Mouse (Mus musculus) hindbrain, embryonic 14.5 days (tissue): Measurements from ENCODE around the gene Pla2g4f. TPM values are rescaled to one million over a fixed set of nuclear protein-coding genes. Genes with fewer than 3 reads are reported as not detected.

Source experiments
- ATAC-seq: fragments of 200-750 bp; cut with Nextera tagmentation; 2 replicates; pipeline ENCODE4 v1.8.0; 2017; ENCODE audit warnings: moderate number of reproducible peaks, mild to moderate bottlenecking, moderate TSS enrichment, moderate library complexity; ENCODE audit not compliant: low FRiP score
- DNase-seq: peaks from one replicate; pipeline ENCODE4 v3.0.0-alpha.2; 2015; ENCODE audit warnings: low spot score
- H3K27ac ChIP-seq: fragments of 300-500 bp; sonication (generic); 2 replicates; pipeline ENCODE4 v1.5.1; 2014; ENCODE audit warnings: mild to moderate bottlenecking, moderate library complexity
- H3K27me3 ChIP-seq: fragments of 300-500 bp; sonication (generic); 2 replicates; pipeline ENCODE4 v1.6.1; 2014; ENCODE audit warnings: mild to moderate bottlenecking, low read length, mixed read lengths; ENCODE audit not compliant: control insufficient read depth, insufficient read depth
- H3K36me3 ChIP-seq: fragments of 300-500 bp; sonication (generic); replicated peaks from 2 replicates; pipeline ENCODE4 v1.6.1; 2014; ENCODE audit not compliant: control insufficient read depth, insufficient read depth
- H3K4me1 ChIP-seq: fragments of 300-500 bp; sonication (generic); replicated peaks from 2 replicates; pipeline ENCODE4 v1.6.1; 2014; ENCODE audit warnings: antibody characterized with exemption, low read length, mixed read lengths; ENCODE audit not compliant: control insufficient read depth, insufficient read depth
- H3K4me2 ChIP-seq: fragments of 300-500 bp; sonication (generic); replicated peaks from 2 replicates; pipeline ENCODE4 v1.6.1; 2014; ENCODE audit warnings: mild to moderate bottlenecking, moderate library complexity
- H3K4me3 ChIP-seq: fragments of 300-500 bp; sonication (generic); replicated peaks from 2 replicates; pipeline ENCODE4 v1.5.1; 2014; ENCODE audit warnings: mild to moderate bottlenecking, low read length
- H3K9ac ChIP-seq: fragments of 300-500 bp; sonication (generic); 2 replicates; pipeline ENCODE4 v1.6.1; 2014
- H3K9me3 ChIP-seq: fragments of 300-500 bp; sonication (generic); 2 replicates; pipeline ENCODE4 v1.6.1; 2016; ENCODE audit warnings: low read length; ENCODE audit not compliant: control insufficient read depth
- WGBS: fragments of 180-500 bp; shearing (Covaris S2); extraction: QIAGEN DNeasy Blood & Tissue Kit; methylation state at CpG from one replicate; pipeline ENCODE4 v1.1.7; 2014; 5-methylcytosine and 5-hydroxymethylcytosine counted together
- polyA plus RNA-seq: library from polyadenylated mRNA; unstranded; fragments of >200 nt; fragmentation: Nextera tagmentation; extraction: Ambion mirVana; gene quantifications from 2 replicates; pipeline ENCODE4 v1.2.1, GENCODE M21; 2014

Gene Pla2g4f
- polyA plus RNA-seq: not detected in 2 replicates

DNA sequence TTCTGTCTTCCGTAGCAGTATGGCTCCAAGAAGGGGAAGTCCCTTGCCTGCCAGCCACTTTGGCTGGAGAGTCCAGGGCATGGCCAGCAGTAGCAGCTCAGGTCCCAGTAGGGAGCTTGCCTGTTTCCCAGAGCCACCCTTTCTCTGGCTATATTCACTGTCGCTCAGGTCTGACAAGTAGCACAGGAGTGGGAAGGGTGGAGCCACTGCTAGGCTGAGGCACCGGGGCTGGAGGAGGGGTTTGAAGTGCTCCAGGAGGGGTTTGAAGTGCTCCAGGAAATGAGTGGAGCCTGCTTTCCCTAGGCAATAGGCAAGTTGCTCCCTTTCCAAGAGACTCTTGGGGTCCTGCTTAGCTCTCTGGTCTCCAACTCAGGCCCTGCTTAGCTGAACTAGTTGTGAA is at the start of gene Pla2g4f:
Gene Pla2g4f, minus strand, starts transcription at position 190 of the 400 bp plus-strand sequence.
- ATAC-seq (no peak), DNase-seq (no peak)
- H3K9me3 ChIP-seq: no peaks in the 10 kb centered on the region
- no peak within 1 kb of the TSS for H3K4me2 ChIP-seq
- no peaks in the 10 kb centered on the region for H3K27me3 ChIP-seq
- no peaks in the 10 kb centered on the region for H3K4me1 ChIP-seq
- H3K36me3 ChIP-seq: peaks cover 38% of the 10 kb centered on the region
- H3K27ac ChIP-seq: no peak within 1 kb of the TSS
- 75% methylated on average over 3 of the region's 3 CpGs for WGBS
- no peak within 1 kb of the TSS for H3K9ac ChIP-seq
- no peak within 1 kb of the TSS for H3K4me3 ChIP-seq

DNA sequence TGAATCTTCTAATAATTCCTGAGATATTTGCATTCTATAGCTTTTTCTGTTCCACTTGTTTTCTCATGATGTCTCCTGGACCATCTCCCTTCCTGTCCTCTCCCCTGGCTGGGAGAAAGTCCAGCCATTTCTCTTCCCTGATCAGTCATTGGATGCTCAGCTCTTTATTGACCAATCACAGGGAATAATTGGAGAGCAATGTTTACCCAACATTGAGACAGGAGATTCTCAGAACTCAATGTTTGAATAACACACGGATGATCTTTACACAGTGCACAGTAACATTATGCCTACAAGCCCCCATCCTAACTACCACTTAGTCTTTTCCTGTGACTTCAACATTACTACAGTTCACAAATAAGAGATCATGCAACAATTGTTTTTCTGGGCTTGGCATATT is 46.5 kb upstream of the Pla2g4f start:
- H3K4me3 ChIP-seq: no peak overlapping the region
- no peak overlapping the region for H3K9ac ChIP-seq
- H3K27ac ChIP-seq: no peak overlapping the region
- no peak for DNase-seq
- no peaks in the 10 kb centered on the region for H3K4me1 ChIP-seq
- 91% methylated on average over 1 of the region's 1 CpGs for WGBS
- no peak overlapping the region for H3K4me2 ChIP-seq
- no peak for ATAC-seq
- peaks cover 65% of the 10 kb centered on the region for H3K36me3 ChIP-seq
- no peaks in the 10 kb centered on the region for H3K9me3 ChIP-seq
- no peaks in the 10 kb centered on the region for H3K27me3 ChIP-seq

DNA sequence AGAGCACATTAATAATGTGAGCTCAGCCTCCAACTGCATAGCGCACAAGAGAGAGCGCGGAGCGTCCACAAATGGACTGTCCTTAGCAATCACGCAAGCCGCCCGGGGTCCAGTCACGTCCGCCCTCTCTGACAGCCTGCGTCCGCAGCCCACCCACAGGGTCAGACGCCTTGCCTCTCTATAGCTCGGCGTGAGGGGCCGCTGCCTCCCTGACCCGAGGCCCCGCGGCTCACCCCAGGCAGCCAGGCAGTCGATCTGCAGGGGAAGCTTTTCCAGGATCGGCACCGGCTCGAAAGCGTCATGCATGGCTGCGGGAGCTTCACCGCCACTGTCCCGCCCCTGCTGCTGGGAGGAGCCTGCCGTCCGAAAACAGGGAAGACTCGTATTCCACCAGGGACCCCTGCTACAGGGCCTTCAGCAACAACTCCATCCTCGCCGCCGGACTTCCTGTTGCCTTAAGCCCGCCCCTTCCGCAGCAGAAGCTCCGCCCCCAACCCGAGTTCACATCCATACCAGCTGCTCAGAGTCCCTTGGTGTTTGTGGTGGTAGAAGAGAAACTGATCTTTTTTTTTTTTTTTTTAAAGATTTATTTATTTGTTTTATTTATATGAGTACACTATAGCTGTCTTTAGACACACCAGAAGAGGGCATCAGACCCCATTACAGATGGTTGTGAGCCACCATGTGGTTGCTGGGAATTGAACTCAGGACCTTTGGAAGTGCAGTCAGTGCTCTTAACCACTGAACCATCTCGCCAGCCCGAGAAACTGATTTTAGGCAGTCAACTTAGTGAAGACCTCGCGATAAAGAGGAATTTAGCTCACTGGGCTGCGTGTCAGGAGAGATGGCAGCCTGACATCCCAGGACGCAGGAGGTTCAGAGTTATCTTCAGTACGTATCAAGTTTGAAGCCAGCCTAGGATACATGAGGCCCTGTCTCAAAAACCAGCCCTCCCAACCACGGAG is 39.0 kb upstream of the Pla2g4f start, which contains the start of gene Vps39:
Gene Vps39, minus strand, starts transcription at position 456 of the 965 bp plus-strand sequence.
- Histone ChIP-seq H3K27ac (peak within 1 kb of the TSS; percentile 65; the same call in 1 of the 2 replicates), H3K4me1 (peaks cover 14% of the 10 kb centered on the region), H3K27me3 (no peaks in the 10 kb centered on the region), H3K4me3 (peak within 1 kb of the TSS; percentile 89), H3K9me3 (no peaks in the 10 kb centered on the region), H3K9ac (peak within 1 kb of the TSS; percentile 91), H3K36me3 (peaks cover 49% of the 10 kb centered on the region), H3K4me2 (peak within 1 kb of the TSS; percentile 65)
- 11% methylated on average over 44 of the region's 44 CpGs for WGBS
- DNase-seq (peak; percentile 85), ATAC-seq (peak; percentile 94)

DNA sequence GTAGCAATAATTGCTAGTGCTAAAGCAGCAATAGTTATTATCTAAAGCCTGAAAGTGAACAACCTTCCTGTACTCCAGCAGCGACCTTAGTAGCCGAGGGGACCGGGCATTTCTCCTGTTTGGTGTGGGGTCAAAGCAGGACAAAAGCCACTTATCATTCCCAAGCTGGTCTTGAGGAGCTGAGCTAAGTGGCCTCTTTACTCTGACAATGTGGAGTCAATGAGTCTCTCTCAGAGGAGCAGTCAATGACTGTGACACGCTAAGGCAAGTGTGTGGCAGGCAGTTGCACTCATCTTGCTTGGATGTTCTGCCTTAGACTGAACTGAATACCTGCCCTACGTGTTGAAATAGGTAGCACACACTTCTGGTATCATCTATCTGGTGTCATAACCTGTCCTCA is 37.4 kb upstream of the Pla2g4f start:
- no peak overlapping the region for H3K27ac ChIP-seq
- H3K9me3 ChIP-seq: no peaks in the 10 kb centered on the region
- H3K4me3 ChIP-seq: no peak overlapping the region
- ATAC-seq: no peak
- WGBS: 86% methylated on average over 5 of the region's 5 CpGs
- DNase-seq: no peak
- H3K9ac ChIP-seq: no peak overlapping the region
- H3K36me3 ChIP-seq: peaks cover 57% of the 10 kb centered on the region
- H3K27me3 ChIP-seq: no peaks in the 10 kb centered on the region
- peaks cover 14% of the 10 kb centered on the region for H3K4me1 ChIP-seq
- 0 out of 2 replicates have a peak overlapping the region, but pooled peaks have one; percentile 65 for H3K4me2 ChIP-seq

DNA sequence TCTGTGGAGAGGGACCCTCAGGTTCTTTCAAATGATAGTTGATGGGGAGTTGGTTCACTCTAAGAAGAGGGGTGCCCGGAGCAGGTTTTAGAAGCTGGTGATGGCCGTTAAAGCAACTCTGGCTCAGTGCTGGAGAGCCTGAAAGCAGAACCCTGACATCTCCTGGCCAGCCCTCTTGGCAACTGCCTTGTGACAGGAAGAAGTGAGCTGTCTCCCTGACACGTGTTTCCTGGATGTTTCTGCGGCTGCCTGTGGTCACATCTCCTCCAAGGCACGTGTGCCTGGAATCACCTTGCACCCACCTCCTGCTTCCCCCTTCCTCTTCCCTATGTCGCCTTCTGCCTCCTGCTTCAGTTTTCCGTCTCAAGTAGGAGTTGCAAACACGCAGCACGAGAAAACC is 34.2 kb upstream of the Pla2g4f start:
- no peak for DNase-seq
- Histone ChIP-seq H3K9ac (no peak overlapping the region), H3K27me3 (no peaks in the 10 kb centered on the region), H3K4me1 (peaks cover 14% of the 10 kb centered on the region), H3K36me3 (peaks cover 62% of the 10 kb centered on the region), H3K9me3 (no peaks in the 10 kb centered on the region), H3K4me3 (no peak overlapping the region), H3K27ac (no peak overlapping the region), H3K4me2 (no peak overlapping the region)
- WGBS: 87% methylated on average over 9 of the region's 9 CpGs
- ATAC-seq: no peak

DNA sequence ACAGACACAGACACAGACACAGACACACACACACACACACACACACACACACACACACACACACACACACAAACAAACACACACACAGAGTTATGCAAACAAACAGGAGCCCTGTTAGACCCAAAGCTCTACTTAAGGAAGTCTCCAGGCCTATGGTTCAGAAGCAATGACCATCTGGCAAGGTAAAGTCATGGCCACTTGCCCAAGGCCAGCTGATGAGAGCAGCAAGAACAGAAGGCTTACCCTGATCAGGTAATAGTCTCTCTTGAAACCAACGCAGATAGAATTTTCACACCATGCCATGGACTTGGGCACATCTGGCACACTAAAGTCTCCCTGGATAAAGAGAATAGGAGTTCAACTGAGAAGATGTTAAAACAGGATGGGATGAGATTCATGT is 27.8 kb upstream of the Pla2g4f start:
- Histone ChIP-seq H3K4me3 (no peak overlapping the region), H3K9me3 (no peaks in the 10 kb centered on the region), H3K4me1 (no peaks in the 10 kb centered on the region), H3K9ac (no peak overlapping the region), H3K4me2 (no peak overlapping the region), H3K27me3 (no peaks in the 10 kb centered on the region), H3K27ac (no peak overlapping the region), H3K36me3 (peaks cover 99% of the 10 kb centered on the region)
- 92% methylated on average over 1 of the region's 1 CpGs for WGBS
- DNase-seq (no peak), ATAC-seq (no peak)

DNA sequence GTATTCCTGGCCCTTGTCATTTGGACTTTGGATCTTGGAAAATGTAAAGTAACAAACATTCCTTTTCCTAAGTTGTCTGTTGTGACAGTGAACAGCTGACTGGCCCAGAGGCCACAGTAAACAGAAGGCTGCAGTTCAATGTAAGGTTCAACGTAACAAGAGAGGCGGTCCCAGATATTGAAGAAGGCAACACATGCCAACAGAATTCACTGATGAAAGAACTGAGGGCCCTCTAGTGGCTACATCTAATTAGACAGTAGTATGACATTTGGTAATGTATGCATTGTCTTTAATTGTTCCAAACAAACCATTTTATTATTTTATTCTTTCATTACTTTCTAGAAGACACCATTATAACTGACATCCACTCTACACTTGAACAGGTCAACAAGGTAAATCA is 23.9 kb upstream of the Pla2g4f start:
- Histone ChIP-seq H3K4me3 (no peak overlapping the region), H3K9ac (no peak overlapping the region), H3K4me2 (no peak overlapping the region), H3K9me3 (no peaks in the 10 kb centered on the region), H3K27ac (no peak overlapping the region), H3K36me3 (peaks cover 99% of the 10 kb centered on the region), H3K27me3 (no peaks in the 10 kb centered on the region), H3K4me1 (no peaks in the 10 kb centered on the region)
- 73% methylated on average over 2 of the region's 2 CpGs for WGBS
- DNase-seq: no peak
- ATAC-seq: no peak

DNA sequence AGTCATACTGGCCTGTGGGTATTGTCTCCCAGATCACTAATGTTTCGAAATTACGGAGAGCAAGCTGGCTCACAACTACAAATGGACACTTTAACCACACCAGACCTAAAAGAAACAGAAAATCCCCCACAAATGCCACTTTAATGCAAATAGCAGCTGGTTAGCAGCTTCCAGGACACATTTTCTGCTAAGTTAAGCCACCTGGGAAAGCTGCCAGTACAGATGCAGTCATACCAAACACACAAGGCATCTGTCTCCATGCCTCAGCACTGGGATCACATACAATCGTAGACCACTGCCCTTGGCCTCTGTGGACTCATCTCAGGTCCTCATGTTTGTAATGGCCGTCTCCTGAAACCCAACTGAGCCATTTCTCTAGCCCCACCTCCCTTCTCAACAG is 17.6 kb upstream of the Pla2g4f start:
- H3K4me1 ChIP-seq: no peaks in the 10 kb centered on the region
- H3K27me3 ChIP-seq: no peaks in the 10 kb centered on the region
- no peaks in the 10 kb centered on the region for H3K9me3 ChIP-seq
- WGBS: 96% methylated on average over 4 of the region's 4 CpGs
- DNase-seq (no peak), ATAC-seq (no peak)
- no peak overlapping the region for H3K4me2 ChIP-seq
- H3K4me3 ChIP-seq: no peak overlapping the region
- no peak overlapping the region for H3K27ac ChIP-seq
- H3K36me3 ChIP-seq: peaks cover 88% of the 10 kb centered on the region
- H3K9ac ChIP-seq: no peak overlapping the region

DNA sequence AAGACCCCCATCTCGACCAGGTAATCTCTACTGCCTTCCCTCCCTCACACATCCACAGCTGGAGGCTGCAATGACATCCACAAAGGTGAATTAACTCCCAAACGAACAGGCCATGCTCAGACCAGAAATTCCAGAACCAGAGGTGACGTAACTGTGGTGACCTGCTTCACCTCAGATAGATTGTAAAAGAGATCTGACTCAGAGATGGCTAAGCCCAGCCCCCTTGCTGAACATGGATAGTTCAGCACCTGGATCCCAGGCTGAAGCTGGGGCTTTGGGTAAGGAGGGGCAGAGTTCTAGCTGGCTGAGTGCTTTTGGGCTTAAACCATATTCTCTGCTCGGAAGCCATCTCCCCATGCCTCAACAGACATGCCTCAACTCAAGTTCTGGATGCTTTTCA is 1.1 kb upstream of the Pla2g4f start:
- H3K4me3 ChIP-seq: no peak overlapping the region
- no peak overlapping the region for H3K27ac ChIP-seq
- no peak overlapping the region for H3K9ac ChIP-seq
- DNase-seq (no peak), ATAC-seq (no peak)
- peaks cover 49% of the 10 kb centered on the region for H3K36me3 ChIP-seq
- H3K27me3 ChIP-seq: no peaks in the 10 kb centered on the region
- no peaks in the 10 kb centered on the region for H3K4me1 ChIP-seq
- WGBS: 79% methylated on average over 4 of the region's 4 CpGs
- no peak overlapping the region for H3K4me2 ChIP-seq
- H3K9me3 ChIP-seq: no peaks in the 10 kb centered on the region
